Mouse (Mus musculus): ENCODE data around the gene Tas2r135. TPM values are rescaled to one million over a fixed set of nuclear protein-coding genes. Genes with fewer than 3 reads are reported as not detected.
A peak's percentile ranks its signal among the peaks of the same experiment; 100 is the strongest.

Tas2r135 gene
- polyA plus RNA-seq, 1 experiment, result not detected

DNA sequence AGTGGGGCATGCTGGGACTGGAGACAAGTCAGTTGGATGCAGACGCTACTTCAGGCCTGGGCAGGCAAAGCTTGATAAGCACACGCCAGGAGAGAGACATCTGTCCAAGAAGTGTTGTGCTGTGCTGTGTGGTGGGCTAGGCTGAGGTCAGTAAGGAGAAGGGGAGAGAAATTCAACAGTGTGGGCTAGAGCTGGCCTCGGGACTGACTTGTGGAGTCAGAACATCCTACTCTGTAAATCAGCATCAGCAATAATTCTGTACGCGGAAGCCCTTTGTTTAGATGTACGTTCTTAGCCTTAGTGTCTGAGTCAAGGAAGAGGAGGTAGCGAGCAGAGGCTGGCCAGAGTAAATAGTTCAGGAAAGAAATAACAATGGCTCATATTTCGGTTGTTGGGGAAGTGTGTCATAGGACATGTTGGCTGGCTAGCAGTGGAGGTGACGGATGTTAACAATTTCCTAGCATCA, 23.3 kb upstream of the Tas2r135 start:
- Histone ChIP-seq H3K27me3 (ENCODE audit: control insufficient read depth, insufficient read depth, low read length) (no peaks in the 10 kb centered on the region), H3K4me3 (ENCODE audit: control insufficient read depth, low read depth, low read length) (no peak overlapping the region), H3K36me3 (ENCODE audit: control insufficient read depth, insufficient read depth, low read length) (no peaks in the 10 kb centered on the region), H3K27ac (ENCODE audit: control insufficient read depth, insufficient read depth, low read depth, low read length) (no peak overlapping the region), H3K4me1 (ENCODE audit: control insufficient read depth, insufficient read depth, low read length) (peaks cover 2% of the 10 kb centered on the region; the same call in 1 of the 2 replicates)
- TF ChIP-seq CTCF (IDR thresholded peaks at IDR 0.05; ENCODE audit: control insufficient read depth, insufficient read depth, insufficient replicate concordance, low read depth, low read length) (no peak), POLR2A (IDR thresholded peaks at IDR 0.05; ENCODE audit: control insufficient read depth, low read depth, low read length) (no peak)

GRCm38 (mm10) chr6:42383360-42383759, 21.9 kb upstream of the Tas2r135 start:
- Histone ChIP-seq H3K36me3 (ENCODE audit: control insufficient read depth, insufficient read depth, low read length) (no peaks in the 10 kb centered on the region), H3K27ac (ENCODE audit: control insufficient read depth, insufficient read depth, low read depth, low read length) (no peak overlapping the region), H3K4me1 (ENCODE audit: control insufficient read depth, insufficient read depth, low read length) (peaks cover 2% of the 10 kb centered on the region; the same call in 1 of the 2 replicates), H3K27me3 (ENCODE audit: control insufficient read depth, insufficient read depth, low read length) (no peaks in the 10 kb centered on the region), H3K4me3 (ENCODE audit: control insufficient read depth, low read depth, low read length) (no peak overlapping the region)
- TF ChIP-seq POLR2A (IDR thresholded peaks at IDR 0.05; ENCODE audit: control insufficient read depth, low read depth, low read length), result no peak
- TF ChIP-seq CTCF (IDR thresholded peaks at IDR 0.05; ENCODE audit: control insufficient read depth, insufficient read depth, insufficient replicate concordance, low read depth, low read length), result no peak

DNA sequence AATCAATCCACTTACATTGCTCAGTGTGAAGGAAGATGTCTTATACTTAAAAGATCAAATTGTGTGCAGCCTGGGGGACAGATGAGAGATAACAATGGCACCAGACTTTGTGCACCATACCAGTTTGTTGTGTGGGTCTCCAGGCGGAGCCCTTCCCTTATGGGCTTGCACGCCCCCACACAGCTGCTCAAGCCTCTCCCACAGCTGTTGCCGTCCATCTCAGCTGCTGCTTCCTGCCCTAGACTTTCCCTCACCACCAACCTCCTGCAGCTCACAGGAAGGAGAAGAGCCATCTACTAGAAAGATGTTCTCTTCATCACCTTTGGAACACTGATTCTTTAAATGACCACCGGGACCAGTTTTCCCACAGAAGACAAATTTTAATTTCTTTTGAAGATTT, 19.6 kb upstream of the Tas2r135 start:
- H3K36me3 ChIP-seq (ENCODE audit: control insufficient read depth, insufficient read depth, low read length), result no peaks in the 10 kb centered on the region
- TF ChIP-seq POLR2A (IDR thresholded peaks at IDR 0.05; ENCODE audit: control insufficient read depth, low read depth, low read length) (no peak), CTCF (IDR thresholded peaks at IDR 0.05; ENCODE audit: control insufficient read depth, insufficient read depth, insufficient replicate concordance, low read depth, low read length) (no peak)
- no peak overlapping the region for H3K4me3 ChIP-seq (ENCODE audit: control insufficient read depth, low read depth, low read length)
- H3K4me1 ChIP-seq (ENCODE audit: control insufficient read depth, insufficient read depth, low read length), result peaks cover 2% of the 10 kb centered on the region; the same call in 1 of the 2 replicates
- no peak overlapping the region for H3K27ac ChIP-seq (ENCODE audit: control insufficient read depth, insufficient read depth, low read depth, low read length)
- H3K27me3 ChIP-seq (ENCODE audit: control insufficient read depth, insufficient read depth, low read length), result no peaks in the 10 kb centered on the region

GRCm38 (mm10) chr6:42391796-42392330, 13.4 kb upstream of the Tas2r135 start:
- Histone ChIP-seq H3K27me3 (ENCODE audit: control insufficient read depth, insufficient read depth, low read length) (no peaks in the 10 kb centered on the region), H3K27ac (ENCODE audit: control insufficient read depth, insufficient read depth, low read depth, low read length) (no peak overlapping the region), H3K4me3 (ENCODE audit: control insufficient read depth, low read depth, low read length) (no peak overlapping the region), H3K36me3 (ENCODE audit: control insufficient read depth, insufficient read depth, low read length) (no peaks in the 10 kb centered on the region), H3K4me1 (ENCODE audit: control insufficient read depth, insufficient read depth, low read length) (no peaks in the 10 kb centered on the region)
- TF ChIP-seq CTCF (IDR thresholded peaks at IDR 0.05; ENCODE audit: control insufficient read depth, insufficient read depth, insufficient replicate concordance, low read depth, low read length) (no peak), POLR2A (IDR thresholded peaks at IDR 0.05; ENCODE audit: control insufficient read depth, low read depth, low read length) (no peak)

GRCm38 (mm10) chr6:42395960-42396809, 9.0 kb upstream of the Tas2r135 start:
- Histone ChIP-seq H3K4me1 (ENCODE audit: control insufficient read depth, insufficient read depth, low read length) (no peaks in the 10 kb centered on the region), H3K27ac (ENCODE audit: control insufficient read depth, insufficient read depth, low read depth, low read length) (peak overlapping the region; percentile 27; the same call in 1 of the 2 replicates), H3K4me3 (ENCODE audit: control insufficient read depth, low read depth, low read length) (peak overlapping the region; percentile 24; the same call in 1 of the 2 replicates), H3K36me3 (ENCODE audit: control insufficient read depth, insufficient read depth, low read length) (no peaks in the 10 kb centered on the region), H3K27me3 (ENCODE audit: control insufficient read depth, insufficient read depth, low read length) (no peaks in the 10 kb centered on the region)
- TF ChIP-seq CTCF (IDR thresholded peaks at IDR 0.05; ENCODE audit: control insufficient read depth, insufficient read depth, insufficient replicate concordance, low read depth, low read length) (no peak), POLR2A (IDR thresholded peaks at IDR 0.05; ENCODE audit: control insufficient read depth, low read depth, low read length) (no peak)

- Histone ChIP-seq H3K27me3 (ENCODE audit: control insufficient read depth, insufficient read depth, low read length) (no peaks in the 10 kb centered on the region), H3K4me1 (ENCODE audit: control insufficient read depth, insufficient read depth, low read length) (no peaks in the 10 kb centered on the region), H3K27ac (ENCODE audit: control insufficient read depth, insufficient read depth, low read depth, low read length) (no peak overlapping the region), H3K36me3 (ENCODE audit: control insufficient read depth, insufficient read depth, low read length) (no peaks in the 10 kb centered on the region), H3K4me3 (ENCODE audit: control insufficient read depth, low read depth, low read length) (no peak overlapping the region)
- TF ChIP-seq CTCF (IDR thresholded peaks at IDR 0.05; ENCODE audit: control insufficient read depth, insufficient read depth, insufficient replicate concordance, low read depth, low read length), result no peak
Observed at GRCm38 (mm10) chr6:42397041-42397657, 8.1 kb upstream of the Tas2r135 start.

- TF ChIP-seq POLR2A (IDR thresholded peaks at IDR 0.05; ENCODE audit: control insufficient read depth, low read depth, low read length), result no peak
- TF ChIP-seq CTCF (IDR thresholded peaks at IDR 0.05; ENCODE audit: control insufficient read depth, insufficient read depth, insufficient replicate concordance, low read depth, low read length), result no peak
- Histone ChIP-seq H3K4me3 (ENCODE audit: control insufficient read depth, low read depth, low read length) (no peak overlapping the region), H3K36me3 (ENCODE audit: control insufficient read depth, insufficient read depth, low read length) (no peaks in the 10 kb centered on the region), H3K27me3 (ENCODE audit: control insufficient read depth, insufficient read depth, low read length) (no peaks in the 10 kb centered on the region), H3K27ac (ENCODE audit: control insufficient read depth, insufficient read depth, low read depth, low read length) (no peak overlapping the region), H3K4me1 (ENCODE audit: control insufficient read depth, insufficient read depth, low read length) (no peaks in the 10 kb centered on the region)
Observed at GRCm38 (mm10) chr6:42398285-42398684, 6.9 kb upstream of the Tas2r135 start.
